Mouse (Mus musculus) testis, adult 2 months (tissue): Measurements from ENCODE around the gene Tex2. TPM values are rescaled to one million over a fixed set of nuclear protein-coding genes. Genes with fewer than 3 reads are reported as not detected.

Experiments
- H3K27ac ChIP-seq: fragments of 200-500 bp; 2 replicates; pipeline ENCODE4 v1.5.1; 2012; ENCODE audit warnings: low read depth, low read length; ENCODE audit not compliant: control insufficient read depth, insufficient read depth
- H3K27me3 ChIP-seq: fragments of 200-500 bp; 2 replicates; pipeline ENCODE4 v1.6.1; 2012; ENCODE audit warnings: mild to moderate bottlenecking, low read length, moderate library complexity; ENCODE audit not compliant: control insufficient read depth, insufficient read depth
- H3K36me3 ChIP-seq: fragments of 200-500 bp; 2 replicates; pipeline ENCODE4 v1.6.1; 2012; ENCODE audit warnings: mild to moderate bottlenecking, low read length; ENCODE audit not compliant: control insufficient read depth, insufficient read depth
- H3K4me1 ChIP-seq: fragments of 200-500 bp; 2 replicates; pipeline ENCODE4 v1.6.1; 2012; ENCODE audit warnings: low read length; ENCODE audit not compliant: control insufficient read depth, insufficient read depth
- H3K4me3 ChIP-seq: fragments of 200-500 bp; 2 replicates; pipeline ENCODE4 v1.5.1; 2012; ENCODE audit warnings: low read depth, mild to moderate bottlenecking, low read length, moderate library complexity, mixed read lengths; ENCODE audit not compliant: control insufficient read depth
- CTCF ChIP-seq: fragments of 200-500 bp; IDR thresholded peaks from 2 replicates; pipeline ENCODE4 v1.5.1; 2012; ENCODE audit warnings: low read depth, mild to moderate bottlenecking, inconsistent platforms, low read length, moderate library complexity; ENCODE audit not compliant: control insufficient read depth, insufficient read depth, insufficient replicate concordance
- POLR2A ChIP-seq: fragments of 200-500 bp; IDR thresholded peaks from 2 replicates; pipeline ENCODE4 v1.6.1; 2012; ENCODE audit warnings: low read depth, mild to moderate bottlenecking, inconsistent platforms, low read length, moderate library complexity; ENCODE audit not compliant: control insufficient read depth
- polyA plus RNA-seq: library from polyadenylated mRNA; depleted of rRNA; stranded (reverse); fragments of >200 nt; gene quantifications from 2 replicates; pipeline ENCODE4 v1.2.3, GENCODE M21; 2012

Gene Tex2
- polyA plus RNA-seq, 1 experiment, result 234 TPM

DNA sequence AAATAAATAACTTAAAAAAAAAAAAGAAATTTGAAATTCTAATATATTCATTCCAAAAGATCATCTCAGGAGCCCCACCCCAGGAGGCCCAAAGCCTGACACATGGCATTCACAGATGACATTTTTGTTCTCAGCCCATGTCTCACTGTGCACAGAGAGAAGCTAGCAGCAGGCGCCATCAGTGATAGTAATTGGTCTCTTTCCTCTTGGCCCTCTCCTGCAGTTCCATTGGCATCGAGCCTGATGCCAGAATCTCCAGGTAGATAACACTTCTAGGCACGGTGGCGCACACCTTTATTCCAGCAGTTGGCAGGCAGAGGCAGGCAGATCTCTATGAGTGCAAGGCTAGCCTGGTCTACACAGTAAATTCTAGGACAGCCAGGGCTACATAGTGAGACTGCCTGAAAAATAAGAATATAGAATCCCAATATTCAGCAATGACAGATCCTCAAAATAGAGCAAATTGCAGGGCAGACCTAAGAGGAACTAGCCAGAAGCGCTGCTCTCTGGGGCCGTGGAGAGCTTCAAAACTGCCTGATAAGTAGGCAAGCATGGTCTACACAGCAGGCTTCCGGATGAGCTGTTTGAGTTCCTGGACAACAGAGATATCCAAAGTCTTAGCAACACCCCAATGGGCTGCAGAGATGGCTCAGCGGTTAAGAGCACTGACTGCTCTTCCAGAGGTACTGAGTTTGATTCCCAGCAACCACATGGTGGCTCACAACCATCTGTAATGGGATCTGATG lies 47.0 kb downstream of the Tex2 start:
- H3K4me3 ChIP-seq, result no peak overlapping the region
- H3K27me3 ChIP-seq, result no peaks in the 10 kb centered on the region
- no peaks in the 10 kb centered on the region for H3K36me3 ChIP-seq
- TF ChIP-seq POLR2A (no peak), CTCF (no peak)
- H3K27ac ChIP-seq, result no peak overlapping the region
- H3K4me1 ChIP-seq, result no peaks in the 10 kb centered on the region; the same call in 1 of the 2 replicates

- H3K36me3 ChIP-seq, result no peaks in the 10 kb centered on the region
- H3K4me3 ChIP-seq, result no peak overlapping the region
- H3K27me3 ChIP-seq, result no peaks in the 10 kb centered on the region
- no peak for TF ChIP-seq POLR2A
- TF ChIP-seq CTCF, result no peak
- H3K27ac ChIP-seq, result no peak overlapping the region
- no peaks in the 10 kb centered on the region for H3K4me1 ChIP-seq
Observed at GRCm38 (mm10) chr11:106564261-106564660, 49.0 kb downstream of the Tex2 start.

GRCm38 (mm10) chr11:106562707-106563106 lies 50.5 kb downstream of the Tex2 start:
- peaks cover 2% of the 10 kb centered on the region; the same call in 1 of the 2 replicates for H3K4me1 ChIP-seq
- no peaks in the 10 kb centered on the region for H3K27me3 ChIP-seq
- no peak for TF ChIP-seq POLR2A
- no peak for TF ChIP-seq CTCF
- no peak overlapping the region for H3K27ac ChIP-seq
- H3K4me3 ChIP-seq, result no peak overlapping the region
- H3K36me3 ChIP-seq, result no peaks in the 10 kb centered on the region

DNA sequence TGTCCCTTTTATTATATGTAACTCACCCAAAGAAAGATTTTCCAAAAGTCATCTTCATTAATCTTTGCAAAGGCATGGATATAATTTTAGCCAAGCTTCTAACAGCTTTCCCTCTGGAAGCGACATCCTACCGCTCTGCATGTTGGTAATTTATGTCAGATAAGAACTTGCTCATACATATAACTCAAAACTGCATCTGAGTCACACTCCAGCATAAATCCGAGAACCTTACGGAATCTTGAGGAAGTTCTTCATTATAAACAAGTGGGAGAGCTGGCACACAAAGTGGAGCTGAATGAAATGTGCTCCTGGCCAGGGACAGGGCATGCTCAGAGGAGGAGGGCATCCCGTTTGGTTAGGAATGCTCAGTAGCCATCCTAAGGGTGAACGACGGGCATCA lies 53.5 kb downstream of the Tex2 start:
- Histone ChIP-seq H3K27me3 (no peaks in the 10 kb centered on the region), H3K4me1 (peaks cover 4% of the 10 kb centered on the region)

DNA sequence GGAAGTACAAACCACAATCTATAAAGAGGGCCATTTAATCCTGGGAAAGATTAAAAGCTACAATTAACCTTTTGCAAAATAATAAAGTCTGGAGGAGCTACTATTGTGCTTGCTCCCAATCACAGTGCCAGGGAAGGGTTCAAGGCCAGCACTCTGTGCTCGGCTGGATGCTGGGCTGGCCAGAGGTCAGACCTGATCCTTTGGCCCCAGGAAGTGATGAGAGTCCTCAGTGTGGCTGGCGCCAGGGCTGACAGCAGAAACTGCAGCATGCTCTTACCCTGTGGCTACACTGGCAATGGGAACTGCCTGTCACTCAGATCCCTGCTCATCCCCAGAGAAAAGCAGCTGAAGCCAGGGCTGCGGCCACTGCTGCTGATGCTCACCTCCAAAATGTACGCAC lies 55.2 kb downstream of the Tex2 start:
- H3K27ac ChIP-seq, result no peak overlapping the region
- TF ChIP-seq CTCF, result no peak
- TF ChIP-seq POLR2A, result no peak
- no peaks in the 10 kb centered on the region for H3K27me3 ChIP-seq
- H3K4me3 ChIP-seq, result no peak overlapping the region
- H3K4me1 ChIP-seq, result peaks cover 5% of the 10 kb centered on the region
- no peaks in the 10 kb centered on the region for H3K36me3 ChIP-seq

More for the DNA sequence above, 53.5 kb downstream of the Tex2 start:
- Histone ChIP-seq H3K27ac (no peak overlapping the region), H3K36me3 (no peaks in the 10 kb centered on the region), H3K4me3 (no peak overlapping the region)
- TF ChIP-seq POLR2A, result no peak
- TF ChIP-seq CTCF, result no peak

- no peak overlapping the region for H3K27ac ChIP-seq
- H3K4me3 ChIP-seq, result no peak overlapping the region
- H3K27me3 ChIP-seq, result no peaks in the 10 kb centered on the region
- no peaks in the 10 kb centered on the region for H3K36me3 ChIP-seq
- TF ChIP-seq CTCF (no peak), POLR2A (no peak)
- H3K4me1 ChIP-seq, result peaks cover 5% of the 10 kb centered on the region
Observed at GRCm38 (mm10) chr11:106557398-106557797, 55.8 kb downstream of the Tex2 start.

DNA sequence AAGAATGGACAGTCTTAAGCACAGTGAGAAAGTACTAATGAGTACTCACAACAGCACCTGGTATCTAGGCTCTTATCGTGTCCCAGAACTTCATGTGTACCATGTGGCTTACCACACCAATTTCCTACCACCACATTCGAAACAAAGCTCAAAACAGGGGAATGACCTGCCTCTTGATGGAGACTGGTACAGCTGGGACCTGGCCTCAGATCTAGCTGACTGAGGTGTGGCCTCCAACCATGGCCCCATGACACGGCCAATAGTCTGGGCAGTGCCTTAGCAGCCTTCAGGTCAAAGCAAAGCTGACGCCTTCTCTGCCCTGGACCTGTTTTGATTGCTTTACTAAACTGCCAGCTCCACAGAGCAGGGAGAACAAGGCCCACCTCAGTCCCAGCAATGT lies 56.5 kb downstream of the Tex2 start:
- Histone ChIP-seq H3K4me3 (no peak overlapping the region), H3K4me1 (peaks cover 5% of the 10 kb centered on the region), H3K36me3 (no peaks in the 10 kb centered on the region), H3K27ac (no peak overlapping the region), H3K27me3 (no peaks in the 10 kb centered on the region)
- TF ChIP-seq POLR2A, result no peak
